Mouse (Mus musculus) heart, adult 2 months (tissue): ENCODE data around the gene Epas1.

Experiments
- CTCF ChIP-seq: fragments of 200-600 bp; IDR thresholded peaks from 2 replicates; pipeline ENCODE4 v1.8.1; 2022; ENCODE audit warnings: antibody characterized with exemption, mild to moderate bottlenecking, moderate library complexity
- EP300 ChIP-seq: fragments of 200-500 bp; IDR thresholded peaks from 2 replicates; pipeline ENCODE4 v1.6.1; 2011; ENCODE audit warnings: low read depth, low read length, control low read depth; ENCODE audit not compliant: insufficient read depth

DNA sequence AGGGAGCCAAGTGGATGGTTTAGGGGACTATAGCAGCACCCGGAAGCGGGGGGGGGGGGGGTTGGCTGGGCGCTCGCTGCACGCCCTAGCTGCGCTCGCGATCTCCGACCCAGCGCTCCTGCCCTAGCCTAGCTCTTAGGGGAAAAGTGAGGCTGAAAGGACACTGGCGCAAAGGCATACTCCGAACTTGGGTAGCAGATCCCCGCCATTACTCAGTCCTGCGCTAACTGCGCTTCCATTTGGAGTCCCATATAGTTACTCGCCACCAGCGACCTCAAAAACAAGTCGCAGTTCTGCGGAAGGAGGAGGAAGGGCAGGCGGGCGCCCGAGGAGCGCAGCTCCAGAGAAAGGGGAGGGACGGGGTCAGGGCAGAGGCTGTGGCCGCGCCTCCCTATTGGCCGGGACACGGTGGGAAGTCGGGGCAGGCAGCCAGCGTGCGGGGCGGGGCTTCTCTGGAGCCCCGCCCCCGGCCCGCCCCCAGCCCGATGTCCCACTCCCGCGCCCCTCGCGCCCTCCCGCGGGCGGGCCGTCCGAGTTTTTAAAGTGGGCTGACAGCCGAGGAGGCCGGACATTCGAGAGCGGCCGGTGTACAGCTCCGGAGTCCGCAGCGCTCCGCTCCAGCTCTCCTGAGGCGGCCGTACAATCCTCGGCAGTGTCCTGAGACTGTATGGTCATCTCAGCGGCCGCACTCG, at the start of gene Epas1:
- TF ChIP-seq EP300 (peak; percentile 60), CTCF (peak; percentile 50)
